Mouse (Mus musculus) macrophage (primary cell): ENCODE data around the gene Cdh22. TPM values are rescaled to one million over a fixed set of nuclear protein-coding genes. Genes with fewer than 3 reads are reported as not detected.

Experiments used
- H3K27ac ChIP-seq: fragments of 350-480 bp; formaldehyde crosslinking; 2 replicates; pipeline ENCODE4 v1.9.0; 2021
- H3K36me3 ChIP-seq: fragments of 350-480 bp; formaldehyde crosslinking; 2 replicates; pipeline ENCODE4 v1.9.0; 2021; ENCODE audit errors: inconsistent target
- H3K4me3 ChIP-seq: fragments of 350-480 bp; formaldehyde crosslinking; 2 replicates; pipeline ENCODE4 v1.9.0; 2021; ENCODE audit errors: inconsistent target
- H3K79me2 ChIP-seq: fragments of 350-480 bp; formaldehyde crosslinking; 2 replicates; pipeline ENCODE4 v1.9.0; 2021; ENCODE audit errors: inconsistent target
- WGBS: methylation state at CpG from one replicate; pipeline ENCODE4 v1.1.7; 2026; ENCODE audit warnings: inconsistent platforms; ENCODE audit not compliant: missing documents; 5-methylcytosine and 5-hydroxymethylcytosine counted together
- polyA plus RNA-seq: library from polyadenylated mRNA; stranded (reverse); fragments of 250-400 nt; gene quantifications from 3 replicates; pipeline ENCODE4 v1.2.4, GENCODE M21; 2018; ENCODE audit warnings: inconsistent platforms

Cdh22 gene
- polyA plus RNA-seq, 1 experiment from 2014 or later, result not detected

- Histone ChIP-seq H3K4me3 (no peak overlapping the region), H3K36me3 (no peaks in the 10 kb centered on the region), H3K79me2 (no peaks in the 10 kb centered on the region), H3K27ac (no peak overlapping the region)
- 72% methylated on average over 10 of the region's 11 CpGs for WGBS
Observed at GRCm38 (mm10) chr2:165207689-165208088, 27.0 kb downstream of the Cdh22 start.

DNA sequence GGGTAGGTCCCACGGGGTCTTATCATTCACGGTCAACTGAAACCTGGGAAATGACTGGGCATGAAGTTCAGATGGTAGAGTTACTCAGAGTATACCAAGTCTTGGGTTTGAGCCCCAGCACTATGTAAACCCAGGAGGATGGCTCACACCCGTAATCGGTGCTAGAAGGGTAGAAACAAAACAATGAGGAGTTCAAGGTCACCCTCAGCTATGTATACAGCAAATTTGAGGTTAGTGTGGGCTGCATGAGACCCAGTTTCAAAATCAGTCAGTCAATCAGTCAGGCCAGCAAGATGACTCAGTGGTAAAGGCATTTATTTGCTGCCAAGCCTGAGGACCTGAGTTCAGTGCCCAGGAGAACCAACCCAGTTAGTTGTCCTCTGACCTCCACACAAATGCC, 27.6 kb downstream of the Cdh22 start:
- Histone ChIP-seq H3K4me3 (no peak overlapping the region), H3K36me3 (no peaks in the 10 kb centered on the region), H3K79me2 (no peaks in the 10 kb centered on the region), H3K27ac (no peak overlapping the region)
- 86% methylated on average over 4 of the region's 4 CpGs for WGBS

GRCm38 (mm10) chr2:165205486-165205885, 29.2 kb downstream of the Cdh22 start:
- WGBS, result 75% methylated on average over 6 of the region's 6 CpGs
- no peaks in the 10 kb centered on the region for H3K36me3 ChIP-seq
- H3K79me2 ChIP-seq, result no peaks in the 10 kb centered on the region
- no peak overlapping the region for H3K4me3 ChIP-seq
- H3K27ac ChIP-seq, result no peak overlapping the region

GRCm38 (mm10) chr2:165204931-165205330, 29.7 kb downstream of the Cdh22 start:
- Histone ChIP-seq H3K36me3 (no peaks in the 10 kb centered on the region), H3K4me3 (no peak overlapping the region), H3K27ac (no peak overlapping the region), H3K79me2 (no peaks in the 10 kb centered on the region)
- 42% methylated on average over 7 of the region's 7 CpGs for WGBS

DNA sequence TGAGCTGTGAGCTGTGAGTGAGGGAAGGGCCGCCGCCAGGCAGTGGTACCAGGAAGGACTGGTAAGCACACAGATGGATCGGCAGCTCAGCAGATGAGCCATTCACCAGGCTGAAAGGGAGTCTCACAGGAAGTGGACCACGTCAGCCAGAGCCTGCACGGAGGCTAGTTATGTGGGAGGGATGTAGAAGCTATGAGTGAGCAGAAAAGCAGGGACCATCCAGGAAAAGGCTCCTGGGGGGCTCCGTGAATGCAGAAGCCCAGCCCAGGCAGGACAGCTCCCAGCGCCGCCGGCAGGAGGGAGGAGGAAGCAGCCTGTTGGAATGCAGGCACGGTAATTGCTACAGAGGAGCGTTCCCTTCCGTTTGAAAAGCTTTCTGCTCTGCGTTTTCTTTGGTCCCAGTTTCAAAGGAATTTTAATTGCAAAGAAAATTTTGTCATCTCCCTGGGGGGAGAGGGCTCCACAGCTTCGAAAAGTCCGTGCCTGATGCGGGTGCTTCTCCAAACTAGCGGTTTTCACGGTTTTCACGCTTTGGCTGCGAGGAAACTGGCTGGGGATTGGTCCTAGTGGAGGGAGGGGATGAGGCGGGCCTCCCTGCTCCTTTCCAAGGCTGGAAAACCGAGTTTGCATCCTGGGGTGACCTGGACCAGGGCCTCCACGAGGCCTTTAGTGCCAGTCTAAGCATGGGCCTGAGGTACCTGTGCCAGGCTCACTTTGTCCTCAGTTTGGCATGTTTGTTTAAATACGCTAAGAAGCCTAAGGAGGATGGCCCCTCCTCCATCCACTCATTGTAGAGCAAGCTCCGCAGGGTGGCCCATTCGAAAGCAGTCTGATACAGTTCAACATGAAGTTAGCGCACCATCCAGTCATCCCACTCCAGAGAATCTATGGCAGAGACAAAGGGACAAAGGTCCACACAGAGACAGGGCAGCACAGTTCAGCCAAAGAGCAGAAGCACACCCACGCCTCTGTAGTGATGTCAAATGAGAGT, 32.6 kb downstream of the Cdh22 start:
- no peak overlapping the region for H3K4me3 ChIP-seq
- H3K36me3 ChIP-seq, result no peaks in the 10 kb centered on the region
- no peak overlapping the region for H3K27ac ChIP-seq
- no peaks in the 10 kb centered on the region for H3K79me2 ChIP-seq
- 11% methylated on average over 26 of the region's 28 CpGs for WGBS

GRCm38 (mm10) chr2:165197546-165197945, 37.1 kb downstream of the Cdh22 start:
- 67% methylated on average over 6 of the region's 6 CpGs for WGBS
- Histone ChIP-seq H3K4me3 (no peak overlapping the region), H3K79me2 (no peaks in the 10 kb centered on the region), H3K27ac (no peak overlapping the region), H3K36me3 (no peaks in the 10 kb centered on the region)

DNA sequence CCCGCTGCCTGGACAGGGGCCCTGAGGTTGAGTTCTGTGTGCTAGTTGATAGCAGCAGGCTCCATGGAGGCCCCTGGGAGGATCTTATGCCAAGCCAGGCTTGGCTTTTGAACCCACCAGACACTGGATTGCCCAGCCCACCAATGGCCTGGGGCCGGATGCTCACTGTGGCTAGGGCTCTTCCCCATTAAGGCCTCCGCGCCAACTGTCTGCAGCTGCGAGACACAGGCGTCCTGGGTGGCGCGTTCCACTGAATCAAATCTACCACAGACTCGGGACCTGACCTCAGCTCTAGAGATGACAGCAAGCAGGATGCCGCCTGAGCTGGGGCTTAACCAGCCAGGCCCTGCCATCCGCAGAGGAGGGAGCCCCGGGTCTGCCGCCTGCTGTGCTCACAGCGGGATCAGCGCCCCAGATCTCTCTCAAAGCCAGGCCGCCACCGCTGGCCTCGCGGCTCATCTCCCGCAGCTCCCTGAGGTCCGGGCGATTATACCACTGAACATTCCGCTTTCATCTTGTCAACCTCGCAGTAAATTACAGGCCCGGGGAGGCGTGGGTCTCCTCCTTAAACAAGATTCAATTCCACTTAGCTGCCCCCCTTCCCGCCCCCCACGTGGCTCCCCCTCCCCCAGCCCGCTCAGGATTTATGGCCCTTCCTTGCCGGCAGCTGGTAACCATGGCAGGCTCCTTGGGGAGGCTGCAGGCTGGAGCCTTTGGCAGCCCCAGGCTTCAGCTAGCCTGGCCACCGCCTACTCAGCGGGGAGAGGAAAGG, 39.1 kb downstream of the Cdh22 start:
- H3K4me3 ChIP-seq, result no peak overlapping the region
- WGBS, result 7% methylated on average over 32 of the region's 32 CpGs
- no peak overlapping the region for H3K27ac ChIP-seq
- H3K36me3 ChIP-seq, result no peaks in the 10 kb centered on the region
- no peaks in the 10 kb centered on the region for H3K79me2 ChIP-seq

DNA sequence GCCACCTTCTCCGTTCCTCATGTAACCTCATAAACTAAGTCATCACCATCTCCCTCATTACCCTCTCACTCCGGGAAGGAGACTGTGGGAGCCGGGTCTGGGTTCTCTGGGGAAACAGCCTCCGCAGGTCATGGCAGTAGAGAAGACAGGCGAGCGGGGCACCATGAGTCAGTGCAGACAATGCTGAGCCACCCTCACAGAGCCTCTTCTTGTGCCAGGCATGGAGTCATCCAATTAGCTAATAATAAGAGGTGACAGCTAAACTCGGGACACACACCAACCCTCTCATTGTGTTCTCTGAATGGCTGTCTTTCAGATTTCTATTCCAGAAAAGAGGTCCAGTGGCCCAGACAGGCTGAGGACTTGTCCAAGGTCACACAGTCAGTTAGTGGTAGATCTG, 43.2 kb downstream of the Cdh22 start:
- WGBS, result 79% methylated on average over 7 of the region's 7 CpGs

DNA sequence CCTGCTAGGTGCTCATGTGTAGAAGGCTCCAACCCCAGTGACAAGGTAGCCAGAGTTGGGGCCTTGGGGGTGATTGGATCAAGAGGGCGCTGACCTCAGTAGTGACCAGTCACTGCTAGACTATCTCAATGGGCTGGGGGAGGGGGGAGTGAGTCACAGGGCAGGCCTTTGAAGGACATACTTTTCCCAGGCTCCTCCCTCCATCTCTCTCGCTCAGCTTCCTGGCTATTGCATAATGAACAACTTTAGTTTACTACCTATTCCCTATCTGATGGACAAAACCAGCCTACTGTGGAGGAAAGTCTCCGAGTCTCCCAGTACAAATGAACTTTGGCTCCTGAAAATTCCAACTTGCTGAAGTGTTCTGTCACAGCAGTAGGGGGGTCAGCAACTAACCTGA, 45.1 kb downstream of the Cdh22 start:
- 61% methylated on average over 3 of the region's 3 CpGs for WGBS
- Histone ChIP-seq H3K36me3 (no peaks in the 10 kb centered on the region), H3K79me2 (no peaks in the 10 kb centered on the region), H3K27ac (no peak overlapping the region), H3K4me3 (no peak overlapping the region)

More for the DNA sequence above, 43.2 kb downstream of the Cdh22 start:
- no peaks in the 10 kb centered on the region for H3K36me3 ChIP-seq
- no peak overlapping the region for H3K27ac ChIP-seq
- no peak overlapping the region for H3K4me3 ChIP-seq
- H3K79me2 ChIP-seq, result no peaks in the 10 kb centered on the region

DNA sequence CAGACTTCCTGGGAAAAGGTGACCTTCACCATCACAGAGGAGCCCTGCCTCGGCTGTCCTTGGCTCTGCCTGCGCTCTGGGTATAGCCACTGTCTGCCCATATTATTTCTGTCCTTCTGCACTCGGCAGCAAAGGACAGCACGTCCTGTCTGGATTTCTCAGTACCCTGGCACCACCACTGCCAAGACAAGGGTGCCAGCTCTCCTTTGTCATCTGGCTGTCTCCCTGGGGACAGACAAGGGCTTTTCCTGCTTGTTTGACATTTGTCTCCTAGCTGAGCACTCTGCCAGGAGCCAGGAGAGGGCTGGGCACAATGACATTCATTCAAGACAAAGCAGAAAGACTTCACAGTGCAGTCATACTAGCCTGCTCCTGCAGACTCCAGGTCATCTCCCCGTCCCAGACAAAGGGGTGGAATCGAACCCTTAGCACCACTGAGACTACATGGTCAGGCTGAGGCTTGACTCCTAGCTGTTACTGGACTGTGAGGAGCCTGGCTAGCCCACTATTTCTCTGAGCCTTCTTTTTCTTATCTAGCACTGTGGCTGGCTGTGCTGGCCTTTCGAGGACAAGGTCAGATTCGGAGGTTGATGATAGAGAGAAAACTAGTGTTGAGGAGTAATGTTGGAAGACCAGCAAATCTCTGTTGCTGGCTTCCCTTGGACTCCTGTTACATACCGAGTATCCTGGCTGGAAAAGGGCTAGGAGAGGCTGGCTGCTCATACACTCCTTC, 46.8 kb downstream of the Cdh22 start:
- H3K27ac ChIP-seq, result no peak overlapping the region
- no peaks in the 10 kb centered on the region for H3K79me2 ChIP-seq
- WGBS, result 79% methylated on average over 9 of the region's 9 CpGs
- H3K36me3 ChIP-seq, result no peaks in the 10 kb centered on the region
- H3K4me3 ChIP-seq, result no peak overlapping the region

- Histone ChIP-seq H3K79me2 (no peaks in the 10 kb centered on the region), H3K36me3 (no peaks in the 10 kb centered on the region), H3K4me3 (no peak overlapping the region), H3K27ac (no peak overlapping the region)
- WGBS, result 55% methylated on average over 9 of the region's 9 CpGs
Observed at GRCm38 (mm10) chr2:165184015-165184633, 50.5 kb downstream of the Cdh22 start.

DNA sequence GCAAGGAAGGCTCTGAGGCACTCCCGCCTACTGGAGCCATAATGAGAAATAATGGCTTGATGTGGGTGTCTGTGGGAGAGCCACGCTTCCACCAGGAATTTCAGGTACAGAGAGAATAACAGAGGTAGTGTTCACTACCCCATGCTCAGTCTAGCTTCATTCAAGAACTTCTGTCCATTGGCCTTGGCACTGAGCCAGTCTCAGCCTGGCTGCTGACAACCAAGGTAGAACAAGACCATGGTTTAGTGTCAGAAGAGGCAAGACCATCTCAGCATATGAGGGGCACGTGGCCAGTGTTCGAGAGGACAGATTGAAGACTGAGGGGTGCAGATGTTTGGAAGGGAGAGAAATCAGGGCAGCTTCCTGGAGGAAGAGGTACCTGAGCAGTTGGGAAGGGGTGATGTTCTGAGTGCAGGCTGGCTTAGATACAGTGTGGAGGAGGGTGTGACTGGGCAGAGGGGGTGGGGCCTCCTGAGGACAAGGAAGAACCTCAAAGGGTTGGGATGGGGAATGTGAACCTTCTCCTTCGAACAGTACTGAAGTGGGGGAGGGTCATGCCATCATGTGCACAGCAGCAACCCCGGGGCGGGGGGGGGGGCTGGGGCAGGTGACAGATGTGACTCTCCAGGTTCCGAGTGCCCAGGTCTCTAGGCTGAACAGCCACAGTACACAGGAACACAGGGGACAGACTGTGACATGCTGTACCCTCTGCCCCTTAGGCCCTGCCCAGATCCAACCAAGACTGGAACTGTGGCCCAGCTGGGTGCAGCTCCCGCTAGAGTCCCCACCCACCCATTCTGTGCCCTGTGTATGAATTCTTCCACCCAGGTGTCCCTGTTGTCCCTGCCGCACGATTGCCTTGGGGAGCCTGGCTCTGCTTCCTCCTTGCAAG, 52.3 kb downstream of the Cdh22 start:
- H3K27ac ChIP-seq, result no peak overlapping the region
- 63% methylated on average over 11 of the region's 11 CpGs for WGBS
- H3K4me3 ChIP-seq, result no peak overlapping the region
- H3K79me2 ChIP-seq, result no peaks in the 10 kb centered on the region
- H3K36me3 ChIP-seq, result no peaks in the 10 kb centered on the region

- no peak overlapping the region for H3K4me3 ChIP-seq
- no peaks in the 10 kb centered on the region for H3K79me2 ChIP-seq
- no peaks in the 10 kb centered on the region for H3K36me3 ChIP-seq
- WGBS, result 31% methylated on average over 10 of the region's 10 CpGs
- H3K27ac ChIP-seq, result no peak overlapping the region
Observed at GRCm38 (mm10) chr2:165179231-165179630, 55.4 kb downstream of the Cdh22 start.
